Mouse (Mus musculus): ENCODE results near the gene Cyp11a1.

DNA sequence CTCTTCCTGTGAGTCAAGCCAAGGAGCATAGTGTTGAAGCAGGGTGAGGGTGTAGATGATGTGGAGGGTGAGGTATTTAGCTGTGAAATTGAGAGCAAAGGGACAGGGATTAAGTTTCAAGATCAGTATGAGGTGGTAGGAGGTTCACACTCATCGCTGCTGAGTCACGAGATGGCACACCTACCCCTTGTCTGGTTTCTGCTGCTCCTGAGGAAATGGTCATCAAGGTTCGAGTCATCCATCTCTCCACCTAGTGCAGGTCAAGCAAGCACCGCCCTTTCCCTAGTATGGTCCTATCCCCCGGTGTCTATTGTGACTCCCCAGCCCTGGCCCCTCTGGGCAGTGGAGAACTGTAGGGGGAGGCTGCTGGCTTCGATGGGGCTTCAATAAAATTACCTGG, 16.9 kb upstream of the Cyp11a1 start:
- TF ChIP-seq CTCF (IDR thresholded peaks at IDR 0.05; ENCODE audit: low read depth) (no peak), EP300 (optimal IDR thresholded peaks at IDR 0.05) (no peak)

Data from stomach, postnatal 0 days (tissue).